Mouse (Mus musculus): ENCODE measurements at regions not wholly inside any gene's neighbourhood (a gene's known extent, or its start where the extent isn't known, plus 50 kb on each side); places are given as distances from the start of the nearest gene placed in this dataset.
A peak's percentile ranks its signal among the peaks of the same experiment; 100 is the strongest.

DNA sequence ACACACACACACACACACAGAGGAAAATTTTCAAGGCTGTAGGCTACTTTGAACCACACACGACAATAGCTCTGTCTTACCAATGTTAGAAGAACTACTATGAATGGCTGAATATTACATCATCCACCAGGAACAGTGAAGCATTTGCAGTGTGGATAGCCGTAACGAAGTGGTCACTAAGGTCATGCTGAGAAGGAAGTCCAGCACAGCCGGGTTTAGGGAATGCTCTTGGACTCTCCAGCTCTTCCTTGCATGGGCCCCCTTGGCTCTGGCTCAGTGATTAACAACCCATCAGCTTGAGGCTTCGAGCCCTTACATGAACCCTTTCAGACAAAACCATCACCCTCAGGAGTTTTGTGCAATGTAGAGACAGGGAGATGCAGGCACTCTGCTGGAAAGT, 245.3 kb downstream of the Adamts20 start:
- no peak overlapping the region for H3K27ac ChIP-seq
- no peak for TF ChIP-seq CTCF (IDR thresholded peaks at IDR 0.05)
- no peak for DNase-seq
- intact Hi-C loops (cut with DNase I) = no loop called here
- H3K4me3 ChIP-seq = no peak overlapping the region

DNA sequence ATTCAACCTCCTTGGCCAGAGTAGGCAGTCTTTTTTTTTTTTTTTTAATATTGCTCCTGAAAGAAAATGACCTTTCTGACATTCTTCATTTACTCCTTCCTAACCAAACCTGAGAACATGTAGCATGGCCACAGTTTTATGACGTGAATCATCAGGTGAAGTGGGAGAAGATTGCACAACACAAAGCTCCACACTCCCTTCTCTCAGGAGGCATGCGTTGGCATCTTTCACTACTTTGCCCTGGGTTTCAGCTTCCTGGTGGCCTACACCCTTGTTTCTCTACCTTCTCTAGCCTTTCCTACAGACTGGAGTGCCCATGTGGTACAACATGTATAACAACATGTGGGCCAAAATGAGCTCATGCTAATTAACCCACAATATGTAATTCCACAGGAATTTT, 248.5 kb downstream of the Adamts20 start:
- no peak overlapping the region for H3K4me3 ChIP-seq
- no peak for DNase-seq
- TF ChIP-seq CTCF (IDR thresholded peaks at IDR 0.05) = no peak
- H3K27ac ChIP-seq = no peak overlapping the region
- intact Hi-C loops (cut with DNase I) = no loop called here

DNA sequence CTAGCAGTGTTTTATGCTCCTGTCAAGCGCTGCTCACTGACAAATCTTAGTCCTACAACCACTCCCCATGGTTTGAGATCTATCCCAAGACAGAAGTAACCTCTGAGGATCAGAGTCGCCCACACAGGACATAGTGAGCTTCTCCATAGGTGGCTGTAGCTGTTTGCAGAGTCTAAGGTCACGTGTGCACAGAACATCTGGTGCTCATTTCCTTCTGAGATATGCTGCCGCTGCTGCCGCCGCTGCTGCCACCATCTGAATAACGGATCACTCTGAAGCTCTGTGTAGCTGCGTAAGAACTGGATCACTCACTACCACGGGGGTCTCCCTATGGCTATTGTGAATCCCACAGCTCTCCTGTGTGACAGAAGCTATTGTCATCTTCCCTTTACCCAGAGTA, 250.8 kb downstream of the Adamts20 start:
- no peak for DNase-seq
- intact Hi-C loops (cut with DNase I) = no loop called here
- no peak for TF ChIP-seq CTCF (IDR thresholded peaks at IDR 0.05)
- Histone ChIP-seq H3K27ac (no peak overlapping the region), H3K4me3 (no peak overlapping the region)

DNA sequence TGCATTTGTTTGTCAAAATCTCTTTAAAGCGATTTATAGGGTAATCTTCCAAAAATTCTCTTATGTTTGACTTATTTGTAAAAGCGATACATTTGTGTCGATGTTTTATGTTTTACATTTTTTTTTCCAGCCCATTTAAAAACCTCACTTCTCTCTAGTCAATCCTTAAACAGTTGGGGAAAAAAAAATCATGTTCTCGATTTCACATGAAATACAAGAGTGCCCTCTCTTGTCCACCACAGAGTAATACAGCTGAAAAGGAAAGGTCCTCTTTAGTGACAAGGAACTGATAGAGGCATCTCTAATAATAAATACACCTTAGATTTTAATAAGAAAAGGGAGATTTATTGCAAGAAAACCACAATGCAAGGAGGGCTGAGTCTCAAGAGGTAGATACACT, 251.8 kb downstream of the Adamts20 start:
- TF ChIP-seq CTCF (IDR thresholded peaks at IDR 0.05) = peak; percentile 76
- H3K4me3 ChIP-seq = no peak overlapping the region
- H3K27ac ChIP-seq = no peak overlapping the region
- DNase-seq = no peak
- intact Hi-C loops (cut with DNase I) = no loop called here

DNA sequence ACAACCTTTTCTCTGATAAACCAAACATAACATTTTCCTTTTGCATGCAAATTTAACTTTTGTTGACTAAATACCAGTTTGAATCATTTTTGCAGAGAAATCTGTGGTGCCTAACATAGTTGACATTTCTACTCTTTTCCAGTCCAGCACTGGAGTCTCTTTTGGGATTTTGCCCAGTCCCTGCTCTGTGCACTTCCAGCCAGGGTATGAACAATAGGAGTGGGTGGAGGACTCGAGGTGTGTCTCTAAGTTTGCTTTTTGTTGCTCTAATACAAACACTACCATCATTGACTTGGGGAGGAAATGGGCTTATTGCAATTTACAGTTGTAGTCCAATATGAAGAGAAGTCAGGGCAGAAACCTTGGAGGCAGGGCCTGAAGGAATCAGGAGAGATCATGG, 256.7 kb downstream of the Adamts20 start:
- intact Hi-C loops (cut with DNase I) = no loop called here
- TF ChIP-seq CTCF (IDR thresholded peaks at IDR 0.05) = no peak
- DNase-seq = no peak
- no peak overlapping the region for H3K4me3 ChIP-seq
- no peak overlapping the region for H3K27ac ChIP-seq

DNA sequence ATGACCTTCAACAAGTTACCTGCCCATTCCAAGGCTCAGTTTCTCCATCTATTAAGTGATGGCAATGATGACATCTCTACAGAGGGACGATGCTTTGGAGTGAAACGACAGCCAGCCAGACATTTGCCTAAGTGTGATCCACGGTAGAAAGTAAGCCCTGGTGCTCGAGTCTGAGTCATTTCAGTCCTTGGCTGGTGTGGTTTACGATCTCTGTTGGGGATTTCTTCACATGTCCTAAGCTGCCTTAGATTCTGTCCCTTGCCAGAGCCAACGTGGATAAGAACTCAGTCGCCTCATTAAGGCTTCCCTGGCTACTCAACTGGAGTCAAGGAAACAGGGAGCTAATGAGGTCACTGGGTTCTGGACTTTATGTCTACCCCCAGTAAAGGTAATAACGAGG, 258.8 kb downstream of the Adamts20 start:
- no peak for DNase-seq
- no peak overlapping the region for H3K27ac ChIP-seq
- no peak overlapping the region for H3K4me3 ChIP-seq
- intact Hi-C loops (cut with DNase I) = no loop called here
- TF ChIP-seq CTCF (IDR thresholded peaks at IDR 0.05) = no peak

DNA sequence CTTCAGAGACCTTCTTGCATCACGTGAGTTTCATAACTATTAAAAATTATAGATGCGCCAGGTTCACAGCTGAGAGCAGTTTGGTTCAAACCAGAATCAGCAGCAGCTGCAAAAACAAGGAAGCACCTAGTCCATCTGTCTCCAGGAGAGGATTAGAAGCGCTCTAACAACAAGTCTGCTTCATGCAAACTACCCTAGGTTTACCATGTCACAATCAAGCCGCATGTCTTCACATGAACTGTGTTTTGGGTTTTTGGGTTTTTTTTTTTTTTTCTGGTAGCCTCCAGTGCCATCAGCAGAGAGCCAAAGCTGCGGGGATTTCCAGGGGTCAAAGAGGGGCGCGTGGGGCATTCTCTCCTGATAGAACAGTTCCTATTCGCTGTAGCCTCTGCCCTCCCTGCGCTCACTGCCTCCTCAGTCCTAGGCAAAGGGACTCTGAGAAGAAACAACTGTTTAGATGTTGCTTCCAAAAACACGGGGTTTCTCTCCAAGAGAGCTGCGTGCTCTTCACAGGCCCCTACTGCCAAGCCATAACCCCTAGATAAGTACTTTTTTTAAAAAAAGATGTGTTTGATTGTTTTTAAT, 259.8 kb downstream of the Adamts20 start:
- no peak overlapping the region for H3K27ac ChIP-seq
- no peak for TF ChIP-seq CTCF (IDR thresholded peaks at IDR 0.05)

DNA sequence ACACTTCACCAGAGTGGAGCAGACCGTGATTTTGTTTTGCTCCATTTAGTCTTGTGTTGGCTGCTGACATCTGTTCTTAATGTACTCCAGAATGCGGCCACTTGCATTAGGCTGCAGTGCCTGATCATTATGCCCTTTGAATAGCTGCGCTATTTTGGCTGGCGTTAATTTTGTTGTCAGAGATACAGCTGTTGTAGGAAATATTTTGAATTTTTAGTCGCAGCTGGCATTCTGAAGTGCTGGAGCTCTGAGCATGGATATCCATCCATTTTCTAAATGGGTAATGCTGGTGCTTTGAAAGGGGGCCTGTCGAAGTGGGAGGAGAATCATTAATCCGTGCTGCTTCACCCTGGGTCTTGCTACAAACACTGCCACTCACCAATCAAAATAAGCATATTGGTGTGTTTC, 275.1 kb downstream of the Adamts20 start:
- intact Hi-C loops (cut with DNase I) = no loop called here
- no peak overlapping the region for H3K27ac ChIP-seq
- no peak for DNase-seq
- H3K4me3 ChIP-seq = no peak overlapping the region
- no peak for TF ChIP-seq CTCF (IDR thresholded peaks at IDR 0.05)

More for the DNA sequence above, 259.8 kb downstream of the Adamts20 start:
- intact Hi-C loops (cut with DNase I) = no loop called here
- no peak for DNase-seq
- no peak overlapping the region for H3K4me3 ChIP-seq

DNA sequence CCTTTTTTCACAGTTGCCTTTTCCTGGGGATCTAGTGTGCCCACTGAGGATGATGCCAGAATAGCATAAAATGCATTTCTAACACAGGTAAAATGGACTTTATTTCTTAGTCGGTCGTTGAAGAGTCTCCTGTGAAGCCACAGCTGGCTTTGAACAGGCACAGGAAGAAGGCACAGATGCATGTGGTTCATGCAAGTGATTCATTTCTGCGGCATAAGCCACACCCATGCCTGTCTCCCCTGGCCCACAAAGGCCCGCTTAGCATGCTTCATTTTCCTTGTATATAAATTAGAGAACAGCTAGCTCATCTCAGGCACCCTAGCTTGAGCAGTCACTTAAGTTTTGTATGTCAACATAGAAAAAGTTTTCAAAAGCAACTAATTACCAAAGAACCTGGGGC, 277.6 kb downstream of the Adamts20 start:
- no peak for DNase-seq
- intact Hi-C loops (cut with DNase I) = no loop called here
- H3K27ac ChIP-seq = no peak overlapping the region

DNA sequence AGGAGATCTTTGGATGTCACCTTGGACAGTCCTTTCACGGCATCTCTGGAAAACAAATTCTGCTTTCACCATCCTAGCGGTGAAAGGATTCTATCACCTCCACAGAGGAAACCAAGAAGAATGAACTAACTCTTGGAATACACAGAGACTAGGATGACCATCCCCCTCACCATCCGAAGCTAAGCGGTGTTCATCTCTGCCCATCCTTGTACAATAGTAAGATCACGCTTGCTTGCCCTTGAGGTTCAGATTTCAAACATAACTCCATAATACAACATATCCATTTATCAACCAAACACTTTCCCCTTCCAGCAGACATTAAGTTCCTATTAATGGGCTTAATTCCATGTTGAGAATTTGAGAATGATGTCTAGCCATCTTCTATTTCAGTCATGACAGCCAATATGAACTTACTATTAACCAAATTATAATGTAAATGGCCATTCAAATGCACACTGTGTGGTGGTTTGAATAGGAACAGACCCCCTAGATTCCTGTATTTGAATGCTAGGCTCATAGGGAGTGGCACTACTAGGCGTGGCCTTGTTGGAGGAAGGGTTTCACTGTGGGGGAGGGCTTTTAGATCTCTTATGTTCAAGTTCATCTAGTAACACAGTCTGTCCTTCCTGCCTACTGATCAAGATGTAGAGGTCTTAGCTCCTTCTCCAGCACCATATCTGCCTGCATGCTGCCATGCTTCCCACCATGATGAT, 281.4 kb downstream of the Adamts20 start:
- no peak for DNase-seq
- H3K27ac ChIP-seq = no peak overlapping the region
- intact Hi-C loops (cut with DNase I) = no loop called here
- no peak overlapping the region for H3K4me3 ChIP-seq
- TF ChIP-seq CTCF (IDR thresholded peaks at IDR 0.05) = no peak

More for the DNA sequence above, 277.6 kb downstream of the Adamts20 start:
- TF ChIP-seq CTCF (IDR thresholded peaks at IDR 0.05) = no peak
- no peak overlapping the region for H3K4me3 ChIP-seq

DNA sequence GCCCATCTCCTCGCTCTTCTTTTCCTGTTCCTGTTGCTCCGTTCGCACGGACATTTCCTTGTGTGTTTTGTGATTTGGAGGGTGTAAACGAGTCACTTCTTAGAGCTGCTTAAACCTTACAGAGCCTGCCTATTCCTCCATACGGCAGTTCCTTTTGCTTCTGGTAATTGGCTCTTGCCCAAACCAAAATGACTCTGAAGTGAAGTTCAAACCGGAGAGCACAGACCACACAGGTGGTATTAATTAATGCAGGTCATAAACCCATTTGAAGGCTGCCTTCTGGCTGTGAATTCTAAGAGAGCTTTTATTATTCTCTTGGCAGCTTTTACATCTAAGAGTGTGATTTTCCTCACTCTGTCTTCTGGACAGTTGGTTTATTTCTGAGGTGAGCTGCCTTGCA, 291.1 kb downstream of the Adamts20 start:
- DNase-seq = no peak
- intact Hi-C loops (cut with DNase I) = no loop called here
- no peak overlapping the region for H3K4me3 ChIP-seq
- TF ChIP-seq CTCF (IDR thresholded peaks at IDR 0.05) = no peak
- H3K27ac ChIP-seq = no peak overlapping the region

DNA sequence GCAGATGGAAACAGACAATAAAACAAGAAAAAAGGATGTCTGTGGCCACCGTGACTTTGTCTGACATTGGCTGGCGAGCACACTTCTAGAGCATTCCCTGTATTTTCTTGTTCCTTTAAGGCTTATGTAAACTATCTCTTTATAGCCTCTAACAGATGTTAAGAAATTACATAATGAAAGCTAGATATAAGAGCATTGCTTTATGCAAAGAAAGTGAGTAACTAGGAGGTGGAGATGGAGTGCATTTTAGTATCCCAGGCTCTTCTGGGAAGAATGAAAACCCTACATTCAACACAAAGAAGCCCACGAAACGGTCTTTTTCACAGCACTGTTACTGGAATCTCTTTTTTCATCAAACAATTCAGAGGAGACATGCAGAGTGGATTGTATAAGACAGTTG, 304.4 kb downstream of the Adamts20 start:
- TF ChIP-seq CTCF (IDR thresholded peaks at IDR 0.05) = no peak
- intact Hi-C loops (cut with DNase I) = no loop called here
- DNase-seq = no peak
- Histone ChIP-seq H3K27ac (no peak overlapping the region), H3K4me3 (no peak overlapping the region)

DNA sequence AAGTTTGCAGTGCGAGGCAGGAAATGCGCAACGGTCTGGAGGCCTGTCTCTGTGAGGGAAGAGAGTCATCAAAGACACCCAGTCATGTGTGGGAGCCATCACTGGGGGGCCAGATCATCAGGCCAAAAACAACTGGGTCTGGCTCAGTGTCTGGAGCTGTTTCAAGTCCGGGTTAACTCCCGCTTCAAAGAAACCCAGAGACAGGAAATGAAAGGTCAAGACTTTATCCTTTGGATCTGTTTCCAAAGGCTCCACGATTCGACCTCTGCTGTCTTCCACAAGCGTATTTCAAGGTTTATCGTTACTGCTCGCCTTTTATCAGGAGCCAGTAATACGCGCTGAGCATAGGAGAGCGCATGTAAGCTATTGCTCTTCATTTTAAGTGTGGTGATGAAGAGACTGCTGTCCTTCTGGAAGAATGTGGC, 325.7 kb downstream of the Adamts20 start:
- H3K27ac ChIP-seq = no peak overlapping the region
- TF ChIP-seq CTCF (IDR thresholded peaks at IDR 0.05) = no peak
- no peak overlapping the region for H3K4me3 ChIP-seq
- intact Hi-C loops (cut with DNase I) = no loop called here
- DNase-seq = no peak

Data from gastrocnemius, adult 2 months (tissue).